Mouse (Mus musculus): ENCODE measurements around the gene Cadm1. TPM values are rescaled to one million over a fixed set of nuclear protein-coding genes. Genes with fewer than 3 reads are reported as not detected.
A peak's percentile ranks its signal among the peaks of the same experiment; 100 is the strongest.

The Cadm1 gene
- total RNA-seq, 2 experiments from 2014 or later = 31.6 to 38.0 TPM

- peak in 1 of 2 experiments; percentile 18 for DNase-seq
These were observed 141.6 kb downstream of the Cadm1 start for GRCm38 (mm10) chr9:47671617-47672016.

GRCm38 (mm10) chr9:47674766-47675713 is 145.1 kb downstream of the Cadm1 start:
- DNase-seq = peak; percentile 37 to 44

DNA sequence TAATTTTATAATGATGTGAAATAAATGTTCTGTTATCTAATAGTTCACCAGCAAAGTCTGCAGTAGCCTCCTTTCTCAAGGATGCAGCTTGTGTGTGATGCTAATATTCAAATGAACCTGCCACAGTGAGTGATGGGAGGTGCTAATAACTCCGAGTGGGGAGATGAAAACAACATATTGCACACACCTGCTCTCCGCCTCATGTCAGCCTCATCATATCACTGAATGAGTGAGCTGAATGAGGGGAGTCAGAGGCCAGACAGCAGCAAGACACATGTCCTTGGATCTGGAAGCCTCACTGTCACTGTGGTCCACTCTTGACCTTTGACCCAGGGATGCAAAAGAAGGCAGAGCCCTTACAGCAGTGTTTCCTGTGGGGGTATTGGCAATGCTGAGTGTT is 156.9 kb downstream of the Cadm1 start:
- DNase-seq = no peak

DNA sequence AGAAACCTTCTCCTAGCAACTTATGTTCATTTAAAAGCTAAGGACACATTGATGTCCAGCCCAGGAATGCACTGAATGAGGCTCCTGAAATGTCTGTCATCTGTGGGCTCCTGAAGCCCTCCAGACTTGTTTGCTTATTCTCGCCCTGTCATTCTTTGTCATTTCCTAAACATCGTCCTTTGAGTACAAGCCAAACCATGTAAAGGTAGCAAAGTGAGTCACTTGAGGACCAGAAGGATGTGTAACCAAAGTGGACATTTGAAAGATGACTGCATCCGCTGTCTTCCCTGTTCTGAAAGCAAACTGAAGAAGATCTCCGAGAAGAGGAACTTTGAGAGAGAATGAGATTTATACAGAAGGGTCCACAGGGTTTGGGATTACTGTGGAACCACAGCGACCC is 157.6 kb downstream of the Cadm1 start:
- DNase-seq = no peak

GRCm38 (mm10) chr9:47688297-47688696 is 158.3 kb downstream of the Cadm1 start:
- DNase-seq = peak; percentile 68 to 77

DNA sequence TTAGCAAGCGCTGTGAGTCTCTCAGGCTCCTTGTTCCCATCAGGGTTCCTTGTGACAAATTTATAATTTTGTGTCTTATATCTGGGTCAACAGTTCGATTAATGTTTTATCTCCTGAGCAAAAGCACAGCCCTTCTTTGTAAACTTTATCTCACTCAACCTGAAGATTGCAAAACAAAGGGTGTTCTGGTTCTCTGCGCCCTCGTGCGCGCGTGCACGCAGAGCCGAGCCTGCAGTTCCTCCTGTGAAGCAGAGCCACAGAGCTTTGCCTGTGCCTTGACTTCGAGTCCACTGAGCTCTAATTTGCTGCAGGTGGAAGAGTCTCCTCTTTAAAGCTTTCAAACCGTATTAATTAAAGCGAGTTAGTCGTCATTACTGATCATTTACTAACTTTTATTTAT is 162.9 kb downstream of the Cadm1 start:
- DNase-seq = no peak

DNA sequence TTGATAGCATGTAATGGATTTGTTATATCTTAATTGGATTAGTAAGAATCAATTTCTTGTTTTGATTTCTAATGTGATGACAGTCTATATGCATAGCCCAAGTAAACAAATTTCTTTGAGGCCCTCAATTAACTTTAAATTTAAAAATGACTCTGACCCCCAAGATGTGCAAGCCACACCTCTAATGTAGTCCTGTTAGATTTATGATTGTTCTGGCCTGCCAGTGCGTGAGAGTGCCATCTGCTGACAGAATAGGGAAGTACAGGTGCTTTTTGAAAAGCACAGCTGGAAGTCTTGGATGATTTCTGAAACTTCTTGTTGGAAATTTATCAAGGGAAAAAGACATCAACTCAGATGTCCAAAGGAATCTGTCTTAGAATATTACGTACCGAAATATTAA is 169.1 kb downstream of the Cadm1 start:
- DNase-seq = peak; percentile 55 to 72

DNA sequence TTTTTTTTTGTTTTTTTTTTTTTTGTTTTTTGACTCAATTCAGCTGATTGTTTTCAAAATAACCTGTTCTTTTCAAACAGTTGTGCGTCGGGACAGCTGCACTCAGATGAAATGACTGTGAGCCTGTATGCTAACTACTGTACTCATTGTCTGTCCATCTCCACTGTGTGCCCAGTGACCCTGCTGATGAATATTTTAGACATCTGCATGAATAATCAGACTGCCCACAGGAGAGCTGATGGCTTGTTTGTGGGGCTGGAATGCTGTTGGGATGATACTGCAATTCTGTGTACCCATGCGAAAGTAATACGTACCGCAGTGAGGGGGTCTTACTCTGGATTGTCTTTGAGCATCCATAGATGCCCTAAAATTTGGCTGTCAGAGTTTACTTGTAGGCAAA is 170.0 kb downstream of the Cadm1 start:
- DNase-seq = no peak

GRCm38 (mm10) chr9:47703026-47703876 is 173.3 kb downstream of the Cadm1 start:
- no peak for DNase-seq

GRCm38 (mm10) chr9:47706341-47706740 is 176.4 kb downstream of the Cadm1 start:
- DNase-seq = no peak

DNA sequence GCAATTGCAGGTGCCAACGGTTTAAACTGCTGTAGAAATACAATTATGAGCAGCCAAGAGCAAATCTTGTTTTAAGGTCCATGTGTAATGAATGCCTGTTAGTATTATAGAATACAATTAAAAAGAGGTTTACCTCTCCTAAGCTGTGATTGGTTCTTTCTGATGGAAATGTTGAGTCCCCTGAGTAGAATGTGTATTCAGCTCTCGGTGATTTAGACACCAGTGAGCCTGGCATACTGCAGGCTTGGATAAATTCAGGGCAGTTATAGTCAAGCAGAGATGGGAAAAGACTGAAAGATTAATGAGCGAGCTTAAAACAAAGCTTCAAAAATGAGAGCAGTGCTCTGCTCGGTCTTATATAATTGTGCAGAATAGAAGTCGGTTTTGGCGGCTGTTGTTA is 177.4 kb downstream of the Cadm1 start:
- DNase-seq = no peak

GRCm38 (mm10) chr9:47708299-47708698 is 178.3 kb downstream of the Cadm1 start:
- peak; percentile 79 to 86 for DNase-seq

DNA sequence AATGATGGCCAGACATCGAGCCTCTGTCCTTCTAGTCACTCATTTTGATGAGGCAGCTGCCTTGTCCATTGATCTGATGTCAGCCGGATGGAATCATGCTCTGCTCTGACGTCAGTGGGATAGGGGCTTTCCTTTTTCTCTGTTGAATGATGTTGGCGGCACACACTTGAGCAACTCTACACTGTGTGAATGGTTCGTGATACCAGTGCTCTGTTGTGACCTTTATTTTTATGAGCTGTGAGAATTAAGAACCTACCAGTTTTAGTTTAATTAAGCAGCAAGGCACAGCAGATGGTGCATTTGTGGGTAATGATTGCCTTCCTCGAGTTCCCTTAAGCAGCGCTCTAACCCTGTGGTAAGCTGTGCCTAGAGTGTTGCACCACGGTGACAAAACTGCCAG is 181.0 kb downstream of the Cadm1 start:
- no peak for DNase-seq

GRCm38 (mm10) chr9:47714541-47714940 is 184.6 kb downstream of the Cadm1 start:
- DNase-seq = no peak

- DNase-seq = no peak
These were observed 185.4 kb downstream of the Cadm1 start for GRCm38 (mm10) chr9:47715415-47715814.

DNA sequence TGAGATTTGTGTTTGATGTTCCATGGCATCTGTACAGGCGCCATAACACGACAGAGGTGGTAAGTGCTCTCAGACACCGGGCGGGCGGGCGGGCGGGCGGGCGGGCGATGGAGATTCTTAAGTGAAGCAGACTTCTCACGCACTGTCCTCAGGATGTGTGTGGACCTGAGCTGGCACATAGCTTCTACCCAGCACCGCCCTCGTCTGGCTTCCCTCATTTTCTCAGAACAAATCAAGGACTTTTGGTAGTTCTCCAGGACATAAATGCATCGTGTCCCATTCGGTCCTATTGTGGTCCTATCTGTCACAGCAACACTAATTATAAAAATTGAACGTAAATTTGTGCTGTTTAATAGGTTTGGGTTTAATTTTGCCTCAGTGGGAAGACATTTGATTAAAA is 186.9 kb downstream of the Cadm1 start:
- DNase-seq = peak in 1 of 2 experiments; percentile 9

- no peak for DNase-seq
These were observed 197.6 kb downstream of the Cadm1 start for GRCm38 (mm10) chr9:47727611-47728010.

DNA sequence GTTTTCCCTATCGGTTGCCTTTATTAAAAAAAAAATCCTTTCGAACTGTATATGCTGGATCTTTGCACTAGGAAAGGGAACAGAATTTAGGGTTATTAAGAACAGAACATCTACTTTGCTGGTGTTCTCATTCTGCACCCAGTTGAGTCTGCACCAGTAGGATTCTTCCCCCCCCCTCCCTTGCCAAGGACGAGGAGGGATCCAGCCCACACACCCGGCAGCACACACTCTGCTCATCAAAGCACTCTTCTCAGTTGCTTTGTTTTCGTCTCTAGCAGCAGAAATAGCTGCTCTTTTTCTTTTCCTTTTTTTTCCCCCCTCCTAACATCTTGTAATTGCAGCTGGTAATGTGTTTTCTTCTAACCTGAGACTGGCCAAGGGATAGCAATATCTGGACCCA is 198.9 kb downstream of the Cadm1 start:
- no peak for DNase-seq

GRCm38 (mm10) chr9:47730247-47730646 is 200.3 kb downstream of the Cadm1 start:
- peak; percentile 46 to 50 for DNase-seq

DNA sequence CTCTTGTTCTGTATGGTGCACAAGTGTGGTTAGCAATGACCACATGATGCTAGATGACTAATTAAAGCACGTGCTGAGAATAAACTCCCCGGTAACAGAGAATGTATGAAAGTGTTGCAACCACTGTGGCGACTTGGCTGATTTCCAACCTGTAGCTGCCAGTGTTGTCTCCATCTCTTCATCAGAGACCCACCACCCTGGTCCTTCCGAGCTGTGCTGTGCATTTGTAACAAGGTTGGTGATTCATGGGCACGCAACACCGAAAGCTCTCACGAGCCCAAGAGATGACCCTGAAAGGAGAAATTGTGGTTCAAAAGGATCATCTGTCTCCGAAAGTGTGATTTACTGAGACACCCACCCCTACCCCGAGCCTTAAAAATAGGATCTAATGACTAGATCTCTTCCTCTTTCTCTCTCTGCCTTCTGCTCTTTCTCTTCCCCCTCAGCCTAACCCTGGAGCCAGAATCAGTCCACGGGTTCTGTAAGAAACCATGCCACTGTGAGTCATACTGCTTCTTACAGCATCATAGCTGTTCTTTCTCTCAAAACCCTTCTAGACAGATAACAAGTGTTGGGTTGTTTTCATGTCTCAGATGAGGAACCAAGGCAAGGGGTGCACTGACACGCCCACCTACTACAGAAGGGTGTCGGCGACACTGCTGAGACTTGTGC is 203.9 kb downstream of the Cadm1 start:
- peak; percentile 34 to 37 for DNase-seq

GRCm38 (mm10) chr9:47734905-47735304 is 204.9 kb downstream of the Cadm1 start:
- DNase-seq = no peak

GRCm38 (mm10) chr9:47738799-47739198 is 208.8 kb downstream of the Cadm1 start:
- DNase-seq = no peak

All from adrenal gland, postnatal 36 days (tissue).